Mouse (Mus musculus) adrenal gland, postnatal 0 days (tissue): ENCODE results near the gene Otx2. TPM values are rescaled to one million over a fixed set of nuclear protein-coding genes. Genes with fewer than 3 reads are reported as not detected.

ENCODE experiments used
- polyA plus RNA-seq: library from polyadenylated mRNA; unstranded; fragments of >200 nt; fragmentation: Nextera tagmentation; extraction: Ambion mirVana; gene quantifications from 2 replicates; pipeline ENCODE4 v1.2.1, GENCODE M21; 2015

Otx2 gene
- polyA plus RNA-seq: not detected in 2 replicates

DNA sequence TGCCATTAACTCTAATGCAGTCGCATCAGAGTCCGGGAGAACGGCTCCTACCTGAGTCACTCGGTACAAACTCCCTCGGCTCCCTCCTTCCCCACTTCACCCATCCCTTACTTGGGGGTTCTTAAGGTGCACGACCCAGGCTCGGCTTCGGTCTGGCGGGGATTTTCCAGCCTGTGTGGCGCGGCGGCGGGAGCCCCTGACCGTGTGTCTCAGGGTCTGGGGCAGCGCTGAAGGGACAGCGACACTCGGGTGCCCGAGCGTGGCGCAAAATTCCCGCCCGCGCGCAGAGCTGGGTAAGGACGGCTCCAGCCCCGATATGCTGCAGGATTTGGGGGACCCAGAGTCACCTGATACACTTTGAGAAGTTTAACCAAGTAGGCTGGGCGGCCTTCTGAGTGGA is at the start of gene Otx2:
Gene Otx2, minus strand, starts transcription at position 279 of the 400 bp plus-strand sequence.

Other genes starting within 250 kb of the Otx2 start
- 8.9 and 14.5 TPM in 2 replicates for gene Tmem260, start 227.7 kb downstream of the Otx2 start, polyA plus RNA-seq